Mouse (Mus musculus): ENCODE data around the gene Olfr97. TPM values are rescaled to one million over a fixed set of nuclear protein-coding genes. Genes with fewer than 3 reads are reported as not detected.
"Not testable (repeated sequence)": the region's sequence is repeated elsewhere in the genome, so short reads cannot be mapped to it uniquely, and the experiment has no call there.

The Olfr97 gene
- polyA plus RNA-seq (2014; fragmentation: Nextera tagmentation; extraction: Ambion mirVana) = not detected in 2 replicates

- DNase-seq (ENCODE audit: low spot score); H3K4me3 ChIP-seq (ENCODE audit: low read depth, low read length); H3K36me3 ChIP-seq (ENCODE audit: control insufficient read depth, insufficient read depth, low read length); H3K9me3 ChIP-seq (ENCODE audit: control insufficient read depth, low read length); H3K9ac ChIP-seq (ENCODE audit: low read depth, low read length); H3K27ac ChIP-seq (replicated peaks; ENCODE audit: low read depth, low read length); ATAC-seq (ENCODE audit: low read depth); H3K4me1 ChIP-seq (ENCODE audit: control insufficient read depth, insufficient read depth, low read length); H3K4me2 ChIP-seq (ENCODE audit: low read depth, low read length); H3K27me3 ChIP-seq (replicated peaks; ENCODE audit: control insufficient read depth, insufficient read depth, low read length): not testable (repeated sequence)
- WGBS = 90% methylated on average over 2 of the region's 2 CpGs
Observed at GRCm38 (mm10) chr17:37237230-37237629, at the start of gene Olfr97. Olfr97 (minus strand) TSS chr17:37237330.

GRCm38 (mm10) chr17:37283360-37283759 is 46.2 kb upstream of the Olfr97 start, which contains the start of gene Olfr99:
Olfr99 (minus strand) TSS chr17:37283460.
- Histone ChIP-seq H3K4me2 (ENCODE audit: low read depth, low read length) (no peak within 1 kb of the TSS), H3K27me3 (replicated peaks; ENCODE audit: control insufficient read depth, insufficient read depth, low read length) (no peaks in the 10 kb centered on the region), H3K27ac (replicated peaks; ENCODE audit: low read depth, low read length) (no peak within 1 kb of the TSS), H3K9me3 (ENCODE audit: control insufficient read depth, low read length) (no peaks in the 10 kb centered on the region), H3K4me3 (ENCODE audit: low read depth, low read length) (no peak within 1 kb of the TSS), H3K9ac (ENCODE audit: low read depth, low read length) (no peak within 1 kb of the TSS), H3K4me1 (ENCODE audit: control insufficient read depth, insufficient read depth, low read length) (no peaks in the 10 kb centered on the region), H3K36me3 (ENCODE audit: control insufficient read depth, insufficient read depth, low read length) (no peaks in the 10 kb centered on the region)
- no peak for DNase-seq (ENCODE audit: low spot score)
- WGBS = 53% methylated on average over 1 of the region's 1 CpGs
- ATAC-seq (ENCODE audit: low read depth) = no peak

- DNase-seq (ENCODE audit: low spot score) (no peak), ATAC-seq (ENCODE audit: low read depth) (no peak)
- H3K9ac ChIP-seq (ENCODE audit: low read depth, low read length) = no peak overlapping the region
- H3K4me3 ChIP-seq (ENCODE audit: low read depth, low read length) = no peak overlapping the region
- H3K27ac ChIP-seq (replicated peaks; ENCODE audit: low read depth, low read length) = no peak overlapping the region
- H3K4me1 ChIP-seq (ENCODE audit: control insufficient read depth, insufficient read depth, low read length) = no peaks in the 10 kb centered on the region
- 67% methylated on average over 1 of the region's 1 CpGs for WGBS
- no peaks in the 10 kb centered on the region for H3K36me3 ChIP-seq (ENCODE audit: control insufficient read depth, insufficient read depth, low read length)
- H3K27me3 ChIP-seq (replicated peaks; ENCODE audit: control insufficient read depth, insufficient read depth, low read length) = no peaks in the 10 kb centered on the region
- H3K9me3 ChIP-seq (ENCODE audit: control insufficient read depth, low read length) = no peaks in the 10 kb centered on the region
- H3K4me2 ChIP-seq (ENCODE audit: low read depth, low read length) = no peak overlapping the region
Observed at GRCm38 (mm10) chr17:37280331-37280730, 43.2 kb upstream of the Olfr97 start.

- Histone ChIP-seq H3K9ac (ENCODE audit: low read depth, low read length) (no peak overlapping the region), H3K27me3 (replicated peaks; ENCODE audit: control insufficient read depth, insufficient read depth, low read length) (no peaks in the 10 kb centered on the region), H3K4me1 (ENCODE audit: control insufficient read depth, insufficient read depth, low read length) (no peaks in the 10 kb centered on the region), H3K36me3 (ENCODE audit: control insufficient read depth, insufficient read depth, low read length) (no peaks in the 10 kb centered on the region), H3K27ac (replicated peaks; ENCODE audit: low read depth, low read length) (no peak overlapping the region), H3K9me3 (ENCODE audit: control insufficient read depth, low read length) (no peaks in the 10 kb centered on the region), H3K4me3 (ENCODE audit: low read depth, low read length) (no peak overlapping the region), H3K4me2 (ENCODE audit: low read depth, low read length) (no peak overlapping the region)
- DNase-seq (ENCODE audit: low spot score) (no peak), ATAC-seq (ENCODE audit: low read depth) (no peak)
Observed at GRCm38 (mm10) chr17:37276573-37276972, 39.4 kb upstream of the Olfr97 start.

GRCm38 (mm10) chr17:37275626-37276248 is 38.6 kb upstream of the Olfr97 start:
- H3K9ac ChIP-seq (ENCODE audit: low read depth, low read length) = no peak overlapping the region
- no peaks in the 10 kb centered on the region for H3K4me1 ChIP-seq (ENCODE audit: control insufficient read depth, insufficient read depth, low read length)
- H3K27ac ChIP-seq (replicated peaks; ENCODE audit: low read depth, low read length) = no peak overlapping the region
- H3K4me3 ChIP-seq (ENCODE audit: low read depth, low read length) = no peak overlapping the region
- H3K36me3 ChIP-seq (ENCODE audit: control insufficient read depth, insufficient read depth, low read length) = no peaks in the 10 kb centered on the region
- H3K4me2 ChIP-seq (ENCODE audit: low read depth, low read length) = no peak overlapping the region
- DNase-seq (ENCODE audit: low spot score) (no peak), ATAC-seq (ENCODE audit: low read depth) (no peak)
- H3K27me3 ChIP-seq (replicated peaks; ENCODE audit: control insufficient read depth, insufficient read depth, low read length) = no peaks in the 10 kb centered on the region
- WGBS = 82% methylated on average over 2 of the region's 2 CpGs
- no peaks in the 10 kb centered on the region for H3K9me3 ChIP-seq (ENCODE audit: control insufficient read depth, low read length)

GRCm38 (mm10) chr17:37270702-37271092 is 33.6 kb upstream of the Olfr97 start:
- H3K9ac ChIP-seq (ENCODE audit: low read depth, low read length) = no peak overlapping the region
- H3K27ac ChIP-seq (replicated peaks; ENCODE audit: low read depth, low read length) = no peak overlapping the region
- no peaks in the 10 kb centered on the region for H3K36me3 ChIP-seq (ENCODE audit: control insufficient read depth, insufficient read depth, low read length)
- 71% methylated on average over 8 of the region's 8 CpGs for WGBS
- no peaks in the 10 kb centered on the region for H3K27me3 ChIP-seq (replicated peaks; ENCODE audit: control insufficient read depth, insufficient read depth, low read length)
- H3K9me3 ChIP-seq (ENCODE audit: control insufficient read depth, low read length) = no peaks in the 10 kb centered on the region
- ATAC-seq (ENCODE audit: low read depth) = no peak
- peak overlapping the region; percentile 53 for H3K4me3 ChIP-seq (ENCODE audit: low read depth, low read length)
- DNase-seq (ENCODE audit: low spot score) = no peak
- H3K4me1 ChIP-seq (ENCODE audit: control insufficient read depth, insufficient read depth, low read length) = no peaks in the 10 kb centered on the region
- H3K4me2 ChIP-seq (ENCODE audit: low read depth, low read length) = peak overlapping the region; percentile 92

- Histone ChIP-seq H3K36me3 (ENCODE audit: control insufficient read depth, insufficient read depth, low read length) (no peaks in the 10 kb centered on the region), H3K9ac (ENCODE audit: low read depth, low read length) (peak within 1 kb of the TSS; percentile 38), H3K27me3 (replicated peaks; ENCODE audit: control insufficient read depth, insufficient read depth, low read length) (no peaks in the 10 kb centered on the region), H3K4me1 (ENCODE audit: control insufficient read depth, insufficient read depth, low read length) (no peaks in the 10 kb centered on the region), H3K27ac (replicated peaks; ENCODE audit: low read depth, low read length) (no peak within 1 kb of the TSS), H3K9me3 (ENCODE audit: control insufficient read depth, low read length) (no peaks in the 10 kb centered on the region), H3K4me3 (ENCODE audit: low read depth, low read length) (peak within 1 kb of the TSS; percentile 53), H3K4me2 (ENCODE audit: low read depth, low read length) (peak within 1 kb of the TSS; percentile 92)
- 3% methylated on average over 26 of the region's 26 CpGs for WGBS
- DNase-seq (ENCODE audit: low spot score) = peak; percentile 84
- ATAC-seq (ENCODE audit: low read depth) = peak; percentile 96
Observed at GRCm38 (mm10) chr17:37270058-37270701, 33.0 kb upstream of the Olfr97 start, which contains the start of gene H2-M3. H2-M3 (plus strand) TSS chr17:37270220.

- Histone ChIP-seq H3K4me2 (ENCODE audit: low read depth, low read length) (no peak within 1 kb of the TSS), H3K4me3 (ENCODE audit: low read depth, low read length) (no peak within 1 kb of the TSS), H3K36me3 (ENCODE audit: control insufficient read depth, insufficient read depth, low read length) (no peaks in the 10 kb centered on the region), H3K9ac (ENCODE audit: low read depth, low read length) (no peak within 1 kb of the TSS), H3K27ac (replicated peaks; ENCODE audit: low read depth, low read length) (no peak within 1 kb of the TSS), H3K9me3 (ENCODE audit: control insufficient read depth, low read length) (no peaks in the 10 kb centered on the region), H3K27me3 (replicated peaks; ENCODE audit: control insufficient read depth, insufficient read depth, low read length) (no peaks in the 10 kb centered on the region), H3K4me1 (ENCODE audit: control insufficient read depth, insufficient read depth, low read length) (no peaks in the 10 kb centered on the region)
- DNase-seq (ENCODE audit: low spot score) (no peak), ATAC-seq (ENCODE audit: low read depth) (no peak)
- 71% methylated on average over 1 of the region's 1 CpGs for WGBS
Observed at GRCm38 (mm10) chr17:37263626-37264025, 26.5 kb upstream of the Olfr97 start, which contains the start of gene Olfr98. Olfr98 (minus strand) TSS chr17:37263749.

GRCm38 (mm10) chr17:37250544-37250943 is 13.4 kb upstream of the Olfr97 start:
- no peak overlapping the region for H3K27ac ChIP-seq (replicated peaks; ENCODE audit: low read depth, low read length)
- no peak for DNase-seq (ENCODE audit: low spot score)

More at GRCm38 (mm10) chr17:37250544-37250943, 13.4 kb upstream of the Olfr97 start:
- Histone ChIP-seq H3K4me3 (ENCODE audit: low read depth, low read length) (no peak overlapping the region), H3K4me1 (ENCODE audit: control insufficient read depth, insufficient read depth, low read length) (no peaks in the 10 kb centered on the region), H3K9me3 (ENCODE audit: control insufficient read depth, low read length) (no peaks in the 10 kb centered on the region), H3K27me3 (replicated peaks; ENCODE audit: control insufficient read depth, insufficient read depth, low read length) (no peaks in the 10 kb centered on the region), H3K36me3 (ENCODE audit: control insufficient read depth, insufficient read depth, low read length) (no peaks in the 10 kb centered on the region), H3K9ac (ENCODE audit: low read depth, low read length) (no peak overlapping the region), H3K4me2 (ENCODE audit: low read depth, low read length) (no peak overlapping the region)
- 20% methylated on average over 1 of the region's 1 CpGs for WGBS
- ATAC-seq (ENCODE audit: low read depth) = no peak

Data from embryonic facial prominence, embryonic 14.5 days (tissue).